Mouse (Mus musculus) forebrain, embryonic 14.5 days (tissue): ENCODE measurements around the gene Tnk2. TPM values are rescaled to one million over a fixed set of nuclear protein-coding genes. Genes with fewer than 3 reads are reported as not detected.
"Not testable (repeated sequence)": the region's sequence is repeated elsewhere in the genome, so short reads cannot be mapped to it uniquely, and the experiment has no call there.

Source experiments
- ATAC-seq: fragments of 200-750 bp; cut with Nextera tagmentation; 2 replicates; pipeline ENCODE4 v1.8.0; 2017; ENCODE audit warnings: mild to moderate bottlenecking, moderate library complexity
- DNase-seq: peaks from one replicate; pipeline ENCODE4 v3.0.0-alpha.2; 2015; ENCODE audit warnings: low spot score
- H3K27ac ChIP-seq: fragments of 300-500 bp; sonication (generic); 2 replicates; pipeline ENCODE4 v1.5.1; 2014; ENCODE audit warnings: low read depth, mild to moderate bottlenecking, control low read depth, low read length, moderate library complexity
- H3K27me3 ChIP-seq: fragments of 300-500 bp; sonication (generic); replicated peaks from 2 replicates; pipeline ENCODE4 v1.6.1; 2014; ENCODE audit warnings: low read length, control low read depth, mixed read lengths; ENCODE audit not compliant: control insufficient read depth, insufficient read depth
- H3K36me3 ChIP-seq: fragments of 300-500 bp; sonication (generic); 2 replicates; pipeline ENCODE4 v1.6.1; 2014; ENCODE audit warnings: low read length, control low read depth; ENCODE audit not compliant: control insufficient read depth, insufficient read depth
- H3K4me1 ChIP-seq: fragments of 300-500 bp; sonication (generic); 2 replicates; pipeline ENCODE4 v1.6.1; 2014; ENCODE audit warnings: antibody characterized with exemption, low read length, control low read depth; ENCODE audit not compliant: control insufficient read depth, insufficient read depth
- H3K4me2 ChIP-seq: fragments of 300-500 bp; sonication (generic); 2 replicates; pipeline ENCODE4 v1.6.1; 2014; ENCODE audit warnings: mild to moderate bottlenecking, control low read depth, low read length
- H3K4me3 ChIP-seq: fragments of 300-500 bp; sonication (generic); 2 replicates; pipeline ENCODE4 v1.5.1; 2014; ENCODE audit warnings: low read depth, low read length, control low read depth
- H3K9ac ChIP-seq: fragments of 300-500 bp; sonication (generic); 2 replicates; pipeline ENCODE4 v1.6.1; 2014; ENCODE audit warnings: mild to moderate bottlenecking, low read length, control low read depth, moderate library complexity
- H3K9me3 ChIP-seq: fragments of 300-500 bp; sonication (generic); replicated peaks from 2 replicates; pipeline ENCODE4 v1.6.1; 2016; ENCODE audit warnings: low read length, control low read depth, mixed read lengths; ENCODE audit not compliant: control insufficient read depth
- WGBS: fragments of 180-500 bp; shearing (Covaris S2); extraction: QIAGEN DNeasy Blood & Tissue Kit; methylation state at CpG from one replicate; pipeline ENCODE4 v1.1.7; 2014; 5-methylcytosine and 5-hydroxymethylcytosine counted together
- polyA plus RNA-seq: library from polyadenylated mRNA; unstranded; fragments of >200 nt; fragmentation: Nextera tagmentation; extraction: Ambion mirVana; gene quantifications from 2 replicates; pipeline ENCODE4 v1.2.1, GENCODE M21; 2014

Gene Tnk2
- polyA plus RNA-seq, 1 experiment from 2014 or later, result 11.2 TPM

GRCm38 (mm10) chr16:32640683-32641082, 3.0 kb upstream of the Tnk2 start:
- not testable (repeated sequence) for H3K36me3 ChIP-seq, DNase-seq, H3K9me3 ChIP-seq, ATAC-seq, H3K4me3 ChIP-seq, H3K4me2 ChIP-seq, H3K27ac ChIP-seq, H3K9ac ChIP-seq, H3K27me3 ChIP-seq
- 75% methylated on average over 2 of the region's 2 CpGs for WGBS
- peaks cover 12% of the 10 kb centered on the region for H3K4me1 ChIP-seq

DNA sequence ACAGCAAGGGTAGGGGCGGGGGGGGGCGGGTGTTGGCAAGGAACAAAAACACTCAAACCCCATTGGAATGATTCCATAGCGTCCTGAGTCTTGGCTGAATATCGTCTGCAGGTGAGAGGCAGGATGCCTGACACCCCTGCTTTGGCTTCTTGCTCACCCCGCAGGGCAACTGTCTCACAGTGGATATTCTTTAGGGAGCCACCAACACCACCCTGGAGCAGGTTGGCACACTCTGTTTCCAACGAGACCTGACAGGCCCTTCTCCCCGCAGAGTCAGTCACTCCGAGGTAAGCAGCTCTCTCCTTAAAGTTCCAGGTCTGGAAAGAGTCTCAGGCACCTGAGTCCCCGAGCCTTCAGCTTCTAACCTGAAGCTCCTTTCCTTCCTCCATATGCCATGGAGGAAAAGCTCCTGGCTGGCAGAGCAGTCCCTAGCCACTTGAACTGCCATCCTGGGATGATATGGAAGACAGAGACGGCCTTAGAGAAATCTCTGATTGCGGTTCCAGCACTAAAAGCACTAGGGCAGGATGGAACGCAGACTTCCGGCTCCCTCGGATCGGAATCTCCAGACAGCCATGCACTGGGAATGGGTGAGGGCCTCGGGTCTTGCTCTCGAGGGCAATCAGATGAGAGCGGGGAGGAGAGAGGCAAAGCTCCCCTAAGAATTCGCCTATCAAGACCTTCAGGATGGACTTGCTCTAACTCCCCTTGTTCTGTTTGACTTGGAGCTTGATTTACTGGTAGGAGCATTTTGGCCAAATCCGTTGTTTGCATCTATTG, 2.0 kb upstream of the Tnk2 start:
- Histone ChIP-seq H3K4me1 (peaks cover 20% of the 10 kb centered on the region), H3K4me3 (no peak overlapping the region), H3K4me2 (no peak overlapping the region), H3K27me3 (no peaks in the 10 kb centered on the region), H3K27ac (no peak overlapping the region), H3K9me3 (no peaks in the 10 kb centered on the region), H3K36me3 (no peaks in the 10 kb centered on the region), H3K9ac (no peak overlapping the region)
- DNase-seq (no peak), ATAC-seq (no peak)
- WGBS, result 68% methylated on average over 20 of the region's 20 CpGs

DNA sequence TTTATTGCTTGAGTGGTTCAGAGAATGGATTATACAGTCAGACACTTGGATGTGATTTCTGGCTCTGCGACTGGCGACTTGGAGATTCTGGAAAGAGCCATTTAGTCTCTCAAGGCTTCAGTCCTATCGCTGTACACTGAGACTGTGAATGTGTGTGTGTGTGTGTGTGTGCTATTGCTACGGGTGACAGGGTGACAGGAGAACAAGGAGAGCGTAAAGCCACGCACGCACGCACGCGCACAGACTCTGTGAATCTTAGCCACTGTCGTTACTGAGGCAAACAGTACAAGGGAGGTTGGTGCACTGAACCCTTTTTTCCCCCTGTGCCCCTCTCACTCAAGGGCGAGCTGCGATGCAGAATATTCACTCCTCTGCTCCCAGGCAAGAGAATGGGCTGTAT, 1.4 kb upstream of the Tnk2 start:
- no peaks in the 10 kb centered on the region for H3K27me3 ChIP-seq
- no peak overlapping the region for H3K4me3 ChIP-seq
- WGBS, result 47% methylated on average over 13 of the region's 13 CpGs
- peak overlapping the region; percentile 8; the same call in 1 of the 2 replicates for H3K9ac ChIP-seq
- H3K4me2 ChIP-seq, result peak overlapping the region; percentile 14; the same call in 1 of the 2 replicates
- H3K4me1 ChIP-seq, result peaks cover 20% of the 10 kb centered on the region
- no peaks in the 10 kb centered on the region for H3K36me3 ChIP-seq
- H3K27ac ChIP-seq, result no peak overlapping the region
- no peaks in the 10 kb centered on the region for H3K9me3 ChIP-seq
- DNase-seq (no peak), ATAC-seq (no peak)

GRCm38 (mm10) chr16:32644069-32644800, 561 bp downstream of the Tnk2 start:
- Histone ChIP-seq H3K4me1 (peaks cover 20% of the 10 kb centered on the region), H3K36me3 (no peaks in the 10 kb centered on the region), H3K4me3 (peak overlapping the region; percentile 89), H3K9ac (peak overlapping the region; percentile 91), H3K27ac (peak overlapping the region; percentile 86), H3K4me2 (peak overlapping the region; percentile 72), H3K27me3 (no peaks in the 10 kb centered on the region), H3K9me3 (no peaks in the 10 kb centered on the region)
- peak; percentile 51 for DNase-seq
- under 1% methylated on average over 51 of the region's 82 CpGs for WGBS
- peak; percentile 75 for ATAC-seq

DNA sequence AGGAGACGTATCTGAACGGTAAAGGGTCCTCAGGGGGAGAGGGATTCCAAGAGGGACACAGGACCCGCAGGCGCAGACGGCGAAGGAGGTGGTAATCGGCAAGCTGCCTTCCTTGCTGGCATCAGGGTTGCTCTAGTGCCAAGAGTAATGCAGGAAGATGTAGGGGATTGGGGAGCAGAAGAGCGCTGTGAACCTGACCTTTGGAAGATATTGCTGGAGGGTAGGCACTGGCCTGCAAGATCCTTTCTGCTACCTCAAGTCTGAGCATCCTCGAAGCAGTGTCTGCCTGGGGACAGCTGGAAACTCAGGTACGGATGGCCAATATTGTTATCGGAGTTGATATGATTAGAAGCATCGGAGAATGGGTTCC, 1.1 kb downstream of the Tnk2 start:
- DNase-seq (no peak), ATAC-seq (no peak)
- peak overlapping the region; percentile 91 for H3K9ac ChIP-seq
- peak overlapping the region; percentile 89 for H3K4me3 ChIP-seq
- H3K4me2 ChIP-seq, result peak overlapping the region; percentile 72
- peaks cover 20% of the 10 kb centered on the region for H3K4me1 ChIP-seq
- no peaks in the 10 kb centered on the region for H3K9me3 ChIP-seq
- peak overlapping the region; percentile 86 for H3K27ac ChIP-seq
- no peaks in the 10 kb centered on the region for H3K27me3 ChIP-seq
- H3K36me3 ChIP-seq, result no peaks in the 10 kb centered on the region
- WGBS, result 10% methylated on average over 12 of the region's 12 CpGs

DNA sequence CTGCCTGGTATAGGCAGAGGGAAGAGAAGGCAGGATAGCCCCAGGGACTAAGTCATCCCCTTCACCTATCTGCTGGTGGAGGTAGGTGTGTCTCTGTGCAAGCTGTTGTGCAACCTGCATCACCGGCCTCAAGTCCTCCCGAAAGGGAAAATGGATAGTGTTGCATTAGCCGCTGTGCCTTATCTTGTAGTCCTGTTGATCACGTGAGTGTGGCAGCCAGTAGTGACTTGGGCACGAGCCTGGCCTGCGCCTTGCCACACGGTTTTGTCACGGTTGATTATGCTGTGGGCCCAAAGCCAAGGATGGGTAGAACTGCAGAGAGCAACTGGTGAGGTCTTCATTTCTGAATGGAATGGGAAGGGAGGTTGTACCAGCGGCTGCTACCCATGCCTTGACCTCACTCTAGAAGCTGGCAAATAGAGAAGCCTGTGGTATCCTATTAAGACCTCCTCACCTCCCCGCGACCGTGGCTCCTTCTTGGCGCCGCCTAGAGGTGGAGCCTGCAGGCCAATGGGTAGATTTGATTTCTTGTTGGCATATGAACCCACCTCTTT, 1.8 kb downstream of the Tnk2 start:
- Histone ChIP-seq H3K4me2 (peak overlapping the region; percentile 72), H3K4me3 (peak overlapping the region; percentile 89), H3K27me3 (no peaks in the 10 kb centered on the region), H3K9me3 (no peaks in the 10 kb centered on the region), H3K36me3 (no peaks in the 10 kb centered on the region), H3K27ac (peak overlapping the region; percentile 35), H3K9ac (peak overlapping the region; percentile 91), H3K4me1 (peaks cover 20% of the 10 kb centered on the region)
- DNase-seq (peak; percentile 74), ATAC-seq (peak; percentile 23; the same call in 1 of the 2 replicates)
- 13% methylated on average over 14 of the region's 14 CpGs for WGBS

GRCm38 (mm10) chr16:32646014-32646413, 2.3 kb downstream of the Tnk2 start:
- Histone ChIP-seq H3K9ac (peak overlapping the region; percentile 25; the same call in 1 of the 2 replicates), H3K4me3 (peak overlapping the region; percentile 89; the same call in 1 of the 2 replicates), H3K4me2 (peak overlapping the region; percentile 72), H3K27ac (no peak overlapping the region), H3K9me3 (no peaks in the 10 kb centered on the region), H3K36me3 (no peaks in the 10 kb centered on the region; the same call in 1 of the 2 replicates), H3K27me3 (no peaks in the 10 kb centered on the region), H3K4me1 (peaks cover 20% of the 10 kb centered on the region)
- DNase-seq, result no peak
- ATAC-seq, result no peak
- WGBS, result 82% methylated on average over 9 of the region's 9 CpGs

- no peak overlapping the region for H3K9ac ChIP-seq
- no peaks in the 10 kb centered on the region for H3K9me3 ChIP-seq
- no peaks in the 10 kb centered on the region; the same call in 1 of the 2 replicates for H3K36me3 ChIP-seq
- H3K27ac ChIP-seq, result no peak overlapping the region
- no peaks in the 10 kb centered on the region for H3K27me3 ChIP-seq
- no peak for ATAC-seq
- H3K4me2 ChIP-seq, result no peak overlapping the region
- H3K4me3 ChIP-seq, result no peak overlapping the region
- peaks cover 18% of the 10 kb centered on the region for H3K4me1 ChIP-seq
- DNase-seq, result no peak
These were observed 4.0 kb downstream of the Tnk2 start for GRCm38 (mm10) chr16:32647712-32648111.
